Mouse (Mus musculus) heart, embryonic 12.5 days (tissue): ENCODE data around the gene Tmem114. TPM values are rescaled to one million over a fixed set of nuclear protein-coding genes. Genes with fewer than 3 reads are reported as not detected.
A peak's percentile ranks its signal among the peaks of the same experiment; 100 is the strongest.

ENCODE experiments used
- ATAC-seq: fragments of 200-750 bp; cut with Nextera tagmentation; 2 replicates; pipeline ENCODE4 v1.8.0; 2017; ENCODE audit warnings: moderate TSS enrichment, moderate library complexity; ENCODE audit not compliant: insufficient number of reproducible peaks, low FRiP score
- H3K27ac ChIP-seq: fragments of 300-500 bp; sonication (generic); 2 replicates; pipeline ENCODE4 v1.5.1; 2016; ENCODE audit warnings: mild to moderate bottlenecking, moderate library complexity; ENCODE audit not compliant: poor library complexity, severe bottlenecking
- H3K27me3 ChIP-seq: fragments of 300-500 bp; sonication (generic); replicated peaks from 2 replicates; pipeline ENCODE4 v1.6.1; 2016; ENCODE audit warnings: mild to moderate bottlenecking, moderate library complexity
- H3K36me3 ChIP-seq: fragments of 300-500 bp; sonication (generic); 2 replicates; pipeline ENCODE4 v1.6.1; 2016; ENCODE audit warnings: mild to moderate bottlenecking, moderate library complexity
- H3K4me1 ChIP-seq: fragments of 300-500 bp; sonication (generic); replicated peaks from 2 replicates; pipeline ENCODE4 v1.6.1; 2016; ENCODE audit warnings: mild to moderate bottlenecking
- H3K4me2 ChIP-seq: fragments of 300-500 bp; sonication (generic); 2 replicates; pipeline ENCODE4 v1.6.1; 2016; ENCODE audit warnings: mild to moderate bottlenecking, moderate library complexity
- H3K4me3 ChIP-seq: fragments of 300-500 bp; sonication (generic); 2 replicates; pipeline ENCODE4 v1.5.1; 2016; ENCODE audit warnings: mild to moderate bottlenecking
- H3K9ac ChIP-seq: fragments of 300-500 bp; sonication (generic); 2 replicates; pipeline ENCODE4 v1.6.1; 2016; ENCODE audit warnings: mild to moderate bottlenecking, moderate library complexity
- H3K9me3 ChIP-seq: fragments of 300-500 bp; sonication (generic); replicated peaks from 2 replicates; pipeline ENCODE4 v1.6.1; 2016; ENCODE audit warnings: mild to moderate bottlenecking, moderate library complexity
- WGBS: fragments of 180-500 bp; shearing (Covaris S2); methylation state at CpG from one replicate; pipeline ENCODE4 v1.1.7; 2016; 5-methylcytosine and 5-hydroxymethylcytosine counted together
- polyA plus RNA-seq: library from polyadenylated mRNA; unstranded; fragments of >200 nt; fragmentation: Nextera tagmentation; extraction: Ambion mirVana; gene quantifications from 2 replicates; pipeline ENCODE4 v1.2.1, GENCODE M21; 2016

Tmem114 gene
- polyA plus RNA-seq, 1 experiment from 2014 or later: not detected

- Histone ChIP-seq H3K4me2 (peak overlapping the region; percentile 20; the same call in 1 of the 2 replicates), H3K36me3 (no peaks in the 10 kb centered on the region), H3K4me1 (0 out of 2 replicates have a peak, but pooled peaks cover 3% of the 10 kb centered on the region), H3K9ac (no peak overlapping the region), H3K9me3 (no peaks in the 10 kb centered on the region), H3K27ac (no peak overlapping the region), H3K4me3 (no peak overlapping the region), H3K27me3 (peaks cover 38% of the 10 kb centered on the region)
- WGBS: 14% methylated on average over 10 of the region's 10 CpGs
- no peak for ATAC-seq
Measured at GRCm38 (mm10) chr16:8409197-8409596, 15.7 kb downstream of the Tmem114 start.

- Histone ChIP-seq H3K4me2 (peak overlapping the region; percentile 31), H3K27ac (no peak overlapping the region), H3K27me3 (peaks cover 36% of the 10 kb centered on the region), H3K36me3 (no peaks in the 10 kb centered on the region), H3K9ac (no peak overlapping the region), H3K4me1 (0 out of 2 replicates have a peak, but pooled peaks cover 3% of the 10 kb centered on the region), H3K4me3 (no peak overlapping the region), H3K9me3 (no peaks in the 10 kb centered on the region)
- no peak for ATAC-seq
- under 1% methylated on average over 6 of the region's 6 CpGs for WGBS
Measured at GRCm38 (mm10) chr16:8406708-8407107, 18.2 kb downstream of the Tmem114 start.

GRCm38 (mm10) chr16:8402663-8403062 lies 22.3 kb downstream of the Tmem114 start:
- H3K4me2 ChIP-seq: no peak overlapping the region
- 76% methylated on average over 2 of the region's 2 CpGs for WGBS
- no peaks in the 10 kb centered on the region for H3K9me3 ChIP-seq
- H3K27me3 ChIP-seq: peaks cover 21% of the 10 kb centered on the region; the same call in 1 of the 2 replicates
- H3K4me3 ChIP-seq: no peak overlapping the region
- 0 out of 2 replicates have a peak, but pooled peaks cover 3% of the 10 kb centered on the region for H3K4me1 ChIP-seq
- H3K9ac ChIP-seq: no peak overlapping the region
- H3K27ac ChIP-seq: no peak overlapping the region
- H3K36me3 ChIP-seq: no peaks in the 10 kb centered on the region
- ATAC-seq: no peak

- Histone ChIP-seq H3K27me3 (peaks cover 23% of the 10 kb centered on the region; the same call in 1 of the 2 replicates), H3K9me3 (no peaks in the 10 kb centered on the region), H3K9ac (no peak overlapping the region), H3K27ac (no peak overlapping the region), H3K4me1 (no peaks in the 10 kb centered on the region), H3K4me2 (no peak overlapping the region), H3K4me3 (no peak overlapping the region), H3K36me3 (no peaks in the 10 kb centered on the region)
- 60% methylated on average over 9 of the region's 9 CpGs for WGBS
- ATAC-seq: no peak
Measured at GRCm38 (mm10) chr16:8401171-8401955, 23.6 kb downstream of the Tmem114 start.

GRCm38 (mm10) chr16:8399868-8400267 lies 25.1 kb downstream of the Tmem114 start:
- Histone ChIP-seq H3K27me3 (peaks cover 11% of the 10 kb centered on the region; the same call in 1 of the 2 replicates), H3K4me3 (no peak overlapping the region), H3K9me3 (no peaks in the 10 kb centered on the region), H3K9ac (no peak overlapping the region), H3K4me1 (no peaks in the 10 kb centered on the region), H3K36me3 (no peaks in the 10 kb centered on the region), H3K27ac (no peak overlapping the region), H3K4me2 (no peak overlapping the region)
- ATAC-seq: no peak
- 78% methylated on average over 6 of the region's 6 CpGs for WGBS

GRCm38 (mm10) chr16:8394946-8395345 lies 30.0 kb downstream of the Tmem114 start:
- no peaks in the 10 kb centered on the region for H3K4me1 ChIP-seq
- H3K4me2 ChIP-seq: no peak overlapping the region
- H3K36me3 ChIP-seq: no peaks in the 10 kb centered on the region
- no peak overlapping the region for H3K9ac ChIP-seq
- 0 out of 2 replicates have a peak, but pooled peaks cover 7% of the 10 kb centered on the region for H3K27me3 ChIP-seq
- no peak overlapping the region for H3K27ac ChIP-seq
- no peak overlapping the region for H3K4me3 ChIP-seq
- H3K9me3 ChIP-seq: no peaks in the 10 kb centered on the region
- ATAC-seq: no peak

- WGBS: 72% methylated on average over 1 of the region's 1 CpGs
- H3K36me3 ChIP-seq: no peaks in the 10 kb centered on the region
- H3K9me3 ChIP-seq: no peaks in the 10 kb centered on the region
- no peak overlapping the region for H3K4me3 ChIP-seq
- ATAC-seq: no peak
- H3K4me1 ChIP-seq: no peaks in the 10 kb centered on the region
- H3K27ac ChIP-seq: no peak overlapping the region
- no peak overlapping the region for H3K9ac ChIP-seq
- 0 out of 2 replicates have a peak, but pooled peaks cover 15% of the 10 kb centered on the region for H3K27me3 ChIP-seq
- no peak overlapping the region for H3K4me2 ChIP-seq
Measured at GRCm38 (mm10) chr16:8388491-8388890, 36.4 kb downstream of the Tmem114 start.

GRCm38 (mm10) chr16:8386386-8386785 lies 38.5 kb downstream of the Tmem114 start:
- no peak overlapping the region for H3K9ac ChIP-seq
- no peak overlapping the region for H3K4me2 ChIP-seq
- 0 out of 2 replicates have a peak, but pooled peaks cover 12% of the 10 kb centered on the region for H3K27me3 ChIP-seq
- H3K36me3 ChIP-seq: no peaks in the 10 kb centered on the region
- H3K27ac ChIP-seq: no peak overlapping the region
- no peaks in the 10 kb centered on the region for H3K4me1 ChIP-seq
- no peak overlapping the region for H3K4me3 ChIP-seq
- H3K9me3 ChIP-seq: no peaks in the 10 kb centered on the region
- no peak for ATAC-seq
- 76% methylated on average over 6 of the region's 6 CpGs for WGBS

GRCm38 (mm10) chr16:8385679-8386078 lies 39.3 kb downstream of the Tmem114 start:
- Histone ChIP-seq H3K27me3 (0 out of 2 replicates have a peak, but pooled peaks cover 12% of the 10 kb centered on the region), H3K4me1 (no peaks in the 10 kb centered on the region), H3K9me3 (no peaks in the 10 kb centered on the region), H3K9ac (no peak overlapping the region), H3K4me3 (no peak overlapping the region), H3K27ac (no peak overlapping the region), H3K4me2 (no peak overlapping the region), H3K36me3 (no peaks in the 10 kb centered on the region)
- WGBS: 59% methylated on average over 5 of the region's 5 CpGs
- no peak for ATAC-seq

GRCm38 (mm10) chr16:8384772-8385171 lies 40.2 kb downstream of the Tmem114 start:
- no peaks in the 10 kb centered on the region for H3K9me3 ChIP-seq
- no peak for ATAC-seq
- H3K27me3 ChIP-seq: 0 out of 2 replicates have a peak, but pooled peaks cover 12% of the 10 kb centered on the region
- WGBS: 75% methylated on average over 10 of the region's 10 CpGs
- H3K36me3 ChIP-seq: no peaks in the 10 kb centered on the region
- H3K4me1 ChIP-seq: no peaks in the 10 kb centered on the region
- H3K9ac ChIP-seq: no peak overlapping the region
- no peak overlapping the region for H3K27ac ChIP-seq
- H3K4me3 ChIP-seq: no peak overlapping the region
- H3K4me2 ChIP-seq: no peak overlapping the region

GRCm38 (mm10) chr16:8383396-8383795 lies 41.5 kb downstream of the Tmem114 start:
- no peak overlapping the region for H3K27ac ChIP-seq

More at GRCm38 (mm10) chr16:8383396-8383795, 41.5 kb downstream of the Tmem114 start:
- no peak overlapping the region for H3K9ac ChIP-seq
- H3K4me2 ChIP-seq: no peak overlapping the region
- H3K9me3 ChIP-seq: no peaks in the 10 kb centered on the region
- H3K4me3 ChIP-seq: no peak overlapping the region
- WGBS: 64% methylated on average over 9 of the region's 9 CpGs
- H3K27me3 ChIP-seq: 0 out of 2 replicates have a peak, but pooled peaks cover 12% of the 10 kb centered on the region
- no peaks in the 10 kb centered on the region for H3K36me3 ChIP-seq
- no peaks in the 10 kb centered on the region for H3K4me1 ChIP-seq
- no peak for ATAC-seq
